Mouse (Mus musculus) thymus, postnatal 25 days (tissue): Measurements from ENCODE around the gene Ren1.
"Not testable (repeated sequence)": the region's sequence is repeated elsewhere in the genome, so short reads cannot be mapped to it uniquely, and the experiment has no call there.

Experiments used
- DNase-seq: peaks from one replicate; pipeline ENCODE4 v3.0.0; 2022

Ren1 gene

DNA sequence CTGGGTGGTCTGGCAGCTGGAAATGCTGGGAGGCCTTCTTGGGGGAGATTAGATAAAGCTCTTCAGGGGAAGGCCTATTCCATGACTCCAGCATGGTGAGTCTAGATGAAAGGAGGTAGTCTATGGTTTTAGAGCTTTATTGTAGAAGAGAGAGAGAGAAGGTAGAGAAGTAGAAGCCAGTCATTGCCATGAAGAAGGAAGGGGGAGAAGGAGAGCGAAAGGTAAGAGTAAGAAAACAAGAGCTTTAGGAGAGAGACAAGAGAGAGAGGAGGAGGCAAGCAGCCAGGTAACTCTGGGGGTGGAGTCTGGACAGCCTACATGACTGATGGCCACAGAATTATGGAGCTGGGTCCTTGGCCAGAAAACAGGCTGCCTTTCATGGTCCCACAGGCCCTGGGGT lies at the start of gene Ren1:
Gene Ren1, plus strand, starts transcription at position 301 of the 400 bp plus-strand sequence.
- DNase-seq, result no peak

DNA sequence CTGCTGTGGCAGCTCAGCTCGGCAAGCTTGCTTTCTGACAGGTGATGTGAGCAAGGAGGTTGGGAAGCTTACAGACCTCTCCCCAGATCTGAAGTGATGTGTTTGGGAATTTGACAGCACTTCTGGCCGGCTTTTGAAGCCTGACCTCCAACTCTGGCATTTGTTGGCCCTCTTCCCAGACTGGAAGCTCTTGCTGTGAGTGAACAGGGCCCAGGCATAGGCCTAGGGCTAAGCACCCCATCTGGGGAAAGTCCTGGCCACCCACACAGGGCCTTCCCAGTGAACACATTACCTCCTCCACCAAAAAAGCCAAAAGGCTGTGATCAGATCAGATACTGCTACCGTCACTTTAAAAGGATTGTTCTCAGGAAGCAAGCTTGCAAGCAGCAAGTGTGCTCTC lies 47.8 kb upstream of the Ren1 start:
- no peak for DNase-seq

DNA sequence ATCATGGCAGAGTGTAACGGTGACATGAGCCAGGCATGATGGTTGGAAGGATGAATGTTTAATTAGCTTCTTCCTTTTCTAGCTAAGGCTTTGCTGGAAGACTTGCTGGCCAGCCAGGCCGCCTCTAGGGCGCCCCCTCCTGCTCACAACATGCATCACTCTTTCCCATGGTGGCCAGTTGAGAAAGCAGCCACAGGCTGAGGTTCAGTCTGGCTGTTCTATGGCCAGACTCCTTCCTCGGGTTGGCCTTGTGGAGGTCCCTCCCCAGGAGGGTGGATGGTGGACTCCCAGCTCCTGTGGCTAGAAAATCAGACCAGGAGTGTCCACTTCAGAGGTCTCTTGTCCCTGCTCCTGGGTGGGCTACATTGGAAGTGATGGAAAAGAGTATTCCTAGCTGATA lies 43.5 kb upstream of the Ren1 start:
- DNase-seq, result peak; percentile 74

DNA sequence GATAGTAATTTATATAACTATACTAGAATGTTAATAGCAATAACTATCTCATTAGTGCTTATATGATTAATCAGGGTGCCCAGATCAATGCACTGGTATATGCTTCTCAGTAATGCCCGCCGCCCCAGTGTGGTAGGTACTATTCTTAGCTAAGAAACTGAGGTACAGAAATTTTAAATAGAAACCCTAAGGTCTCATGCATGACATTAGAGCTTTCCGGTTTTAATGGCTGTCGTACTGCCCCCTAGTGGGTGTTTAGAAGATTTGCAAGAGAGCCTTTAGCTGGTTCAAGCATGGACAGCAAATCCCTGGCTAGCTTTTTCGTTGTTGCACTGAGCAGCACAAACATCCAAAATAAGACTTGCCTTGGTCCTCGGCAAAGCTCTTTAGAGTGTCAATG lies 43.0 kb upstream of the Ren1 start:
- DNase-seq, result peak; percentile 39

DNA sequence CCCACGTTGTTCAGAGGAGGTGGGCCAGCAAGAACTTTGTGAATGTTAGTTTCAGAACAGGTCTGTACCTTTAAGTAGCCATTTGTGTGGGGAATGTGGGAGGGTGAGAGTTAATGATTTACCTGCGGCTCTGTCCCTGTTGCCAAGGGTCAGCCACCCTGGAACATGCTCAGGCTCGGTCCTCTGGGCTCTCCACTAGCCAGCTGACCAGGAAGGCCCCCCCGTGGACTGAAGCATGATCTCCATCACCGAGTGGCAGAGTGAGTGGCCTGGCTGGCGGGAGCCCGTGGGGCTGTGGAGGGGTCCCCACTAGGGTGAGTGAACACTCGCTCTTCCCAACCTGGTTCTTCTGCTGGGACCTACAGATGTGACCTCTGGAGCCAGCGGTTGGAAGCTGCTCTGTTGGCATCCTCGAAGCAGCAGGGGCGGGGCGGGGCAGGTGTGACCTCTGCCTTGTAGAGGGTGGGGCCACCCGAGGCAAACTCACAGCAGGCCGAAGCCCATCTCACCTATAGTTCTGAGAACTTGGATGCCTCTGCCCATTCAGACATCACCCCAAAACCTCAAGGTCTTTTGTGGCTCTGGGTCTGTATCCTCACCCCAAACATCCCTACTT lies 40.5 kb upstream of the Ren1 start, which contains the start of gene Golt1a:
Gene Golt1a, plus strand, starts transcription at position 149 of the 616 bp plus-strand sequence.
- DNase-seq, result no peak

DNA sequence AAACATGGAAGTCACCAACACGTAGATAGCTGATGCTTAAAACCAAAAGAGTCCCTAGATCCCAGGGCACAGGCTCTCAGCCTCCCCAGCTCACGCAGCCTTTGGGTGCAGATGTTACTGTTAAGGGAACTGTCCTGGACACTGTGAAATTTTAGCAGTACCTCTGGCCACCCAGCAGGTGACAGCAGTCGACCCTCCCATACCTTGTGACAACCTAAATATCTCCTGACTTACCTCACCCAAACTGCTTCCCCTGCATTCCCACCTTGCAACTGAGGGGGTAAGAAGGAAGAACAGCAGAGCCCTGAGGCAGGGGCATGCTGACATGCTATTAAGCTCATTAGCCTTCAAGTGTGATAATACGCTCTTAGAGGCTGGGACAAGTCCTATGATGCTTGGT lies 39.1 kb upstream of the Ren1 start:
- DNase-seq, result no peak

DNA sequence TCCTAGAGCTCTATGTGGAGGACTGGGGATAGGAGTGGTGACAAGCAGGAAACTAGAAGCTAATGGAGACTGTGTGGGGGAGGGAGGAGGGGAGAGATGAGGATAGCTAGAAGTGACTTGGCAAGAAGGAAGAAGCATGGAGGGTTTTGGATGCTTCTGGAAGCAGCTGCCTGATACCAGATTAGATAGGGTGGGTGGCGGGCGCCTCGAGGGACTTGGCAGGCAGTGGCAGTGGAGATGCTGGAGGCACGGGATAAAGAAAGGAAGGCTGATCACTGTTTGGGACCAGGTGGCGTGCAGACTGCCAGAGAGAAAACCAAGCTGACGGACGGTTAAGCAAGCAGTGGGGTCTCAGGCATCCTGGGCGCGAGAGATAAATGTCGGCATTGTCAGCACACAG lies 38.4 kb upstream of the Ren1 start:
- no peak for DNase-seq

DNA sequence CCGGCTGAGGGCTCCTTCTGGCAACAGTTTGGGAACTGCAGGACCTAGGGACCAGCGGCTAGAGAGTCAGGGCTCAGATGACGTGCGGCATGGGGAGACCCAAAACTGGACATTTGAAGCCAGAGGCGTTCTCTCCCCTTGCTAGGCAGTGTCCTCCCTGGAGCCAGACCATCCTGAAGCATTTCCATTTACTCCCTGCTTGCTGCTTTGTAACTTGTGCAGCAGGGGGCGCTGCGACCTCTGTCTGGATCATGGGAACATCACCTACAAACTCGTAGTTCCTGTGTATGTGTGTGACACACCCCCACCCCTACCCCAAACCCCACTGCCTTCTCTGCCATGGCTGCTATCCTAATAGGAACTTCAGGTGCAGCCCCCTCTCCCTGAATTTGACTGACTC lies 35.9 kb upstream of the Ren1 start:
- peak; percentile 58 for DNase-seq

DNA sequence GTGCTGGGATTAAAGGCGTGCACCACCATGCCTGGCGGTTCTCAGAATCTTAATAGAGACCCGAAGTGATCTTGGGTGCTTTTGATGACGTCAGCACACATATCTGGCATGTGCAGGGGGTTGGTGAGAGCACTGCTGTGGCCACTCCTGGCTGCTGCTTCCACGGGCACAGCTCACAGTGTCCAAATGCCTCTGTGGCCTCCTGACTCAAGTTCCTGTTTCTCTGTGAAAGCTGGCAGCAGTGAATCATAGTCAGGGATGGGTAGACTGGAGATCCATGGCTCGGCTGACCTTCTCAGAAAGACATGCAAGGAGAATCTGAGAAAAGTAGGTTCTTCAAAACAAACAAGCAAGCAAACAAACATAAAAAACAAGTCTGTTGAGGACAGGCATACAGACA lies 34.5 kb upstream of the Ren1 start:
- DNase-seq, result no peak

DNA sequence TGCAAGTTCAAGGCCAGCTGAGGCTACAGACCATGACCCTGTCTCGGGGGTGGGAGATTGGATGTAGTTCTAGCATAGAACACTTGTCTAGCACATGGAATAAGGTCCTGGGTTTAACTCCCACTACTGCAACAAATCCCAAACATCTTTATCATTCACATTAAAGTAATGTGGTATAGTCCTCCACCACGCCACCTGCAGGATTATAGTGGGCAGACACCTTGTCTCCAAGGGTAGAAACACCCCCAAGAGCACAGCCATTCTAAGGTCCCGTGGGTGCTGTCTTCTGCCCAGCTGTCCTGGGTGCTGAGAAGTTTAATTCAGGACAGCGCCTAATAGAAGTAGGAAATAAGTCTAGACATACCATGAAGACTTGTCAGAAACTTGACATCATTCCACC lies 33.7 kb upstream of the Ren1 start:
- no peak for DNase-seq

DNA sequence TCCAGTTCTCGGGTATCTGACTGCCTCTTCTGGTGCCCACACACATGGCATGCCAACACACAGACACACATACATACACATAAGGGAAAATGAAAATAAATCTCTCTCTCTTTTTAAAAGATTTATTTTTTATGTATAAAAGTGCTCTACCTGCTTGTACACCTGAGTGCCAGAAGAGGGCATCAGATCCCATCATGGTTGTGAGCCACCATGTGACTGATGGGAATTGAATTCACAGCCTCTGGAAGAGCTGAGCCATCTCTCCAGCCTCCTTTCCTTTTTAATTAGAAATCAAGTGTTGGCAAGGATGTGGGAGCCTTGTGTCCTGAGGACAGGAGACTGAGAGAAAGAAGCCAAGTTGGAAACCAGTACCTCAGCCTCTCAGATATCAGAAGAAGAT lies 33.2 kb upstream of the Ren1 start:
- DNase-seq, result no peak

DNA sequence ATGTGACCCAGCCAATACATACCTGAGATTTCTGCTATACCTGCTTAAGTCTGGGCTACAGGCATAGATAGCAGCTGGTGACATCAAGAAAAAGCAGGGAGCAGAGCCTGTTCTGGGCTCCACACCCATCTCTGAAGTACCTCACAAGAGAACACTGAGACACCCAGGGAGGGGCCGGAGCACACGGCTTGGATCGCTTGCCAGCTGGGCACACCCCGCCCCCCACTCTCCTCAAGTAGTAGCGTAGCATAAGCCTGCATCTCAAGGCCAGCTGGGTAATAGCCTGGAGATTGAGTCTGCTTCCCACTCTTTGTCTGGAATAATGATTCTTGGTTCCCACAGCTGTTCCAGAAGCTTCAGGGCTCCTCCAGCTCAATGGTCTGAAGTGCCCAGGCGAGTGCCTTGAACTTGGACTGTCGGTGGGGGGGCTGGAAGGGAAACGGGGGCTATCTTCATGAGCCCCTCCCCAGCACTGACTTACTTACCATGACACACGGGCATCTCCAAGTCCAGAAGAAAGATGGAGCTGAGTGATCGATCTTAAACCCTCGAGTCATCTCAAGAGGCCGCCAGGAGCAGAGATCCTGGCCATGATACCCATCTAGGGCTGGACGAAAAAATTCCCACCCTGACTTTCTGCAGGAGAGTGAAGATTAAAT lies 28.9 kb upstream of the Ren1 start, which contains the start of gene Kiss1:
Gene Kiss1, plus strand, starts transcription at position 609 of the 659 bp plus-strand sequence.
- no peak for DNase-seq

DNA sequence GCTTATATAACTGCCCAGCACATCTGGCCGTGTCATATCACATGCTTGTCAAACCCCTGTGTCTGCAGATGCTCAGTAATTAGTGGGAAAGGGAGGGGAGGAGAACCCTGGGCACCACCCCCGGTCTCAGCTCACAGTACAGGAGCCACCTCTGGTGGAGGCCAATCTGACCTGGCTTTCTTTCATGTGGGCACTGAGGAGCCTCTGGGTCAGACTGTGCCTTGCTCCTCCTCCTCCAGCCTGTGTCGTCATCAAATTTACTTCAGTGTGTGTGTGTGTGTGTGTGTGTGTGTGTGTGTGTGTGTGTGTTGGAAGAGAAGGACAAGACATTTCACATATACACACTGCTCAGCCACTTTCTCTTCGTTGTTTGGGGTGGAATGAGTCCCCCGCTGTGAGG lies 27.0 kb upstream of the Ren1 start:
- DNase-seq, result no peak

DNA sequence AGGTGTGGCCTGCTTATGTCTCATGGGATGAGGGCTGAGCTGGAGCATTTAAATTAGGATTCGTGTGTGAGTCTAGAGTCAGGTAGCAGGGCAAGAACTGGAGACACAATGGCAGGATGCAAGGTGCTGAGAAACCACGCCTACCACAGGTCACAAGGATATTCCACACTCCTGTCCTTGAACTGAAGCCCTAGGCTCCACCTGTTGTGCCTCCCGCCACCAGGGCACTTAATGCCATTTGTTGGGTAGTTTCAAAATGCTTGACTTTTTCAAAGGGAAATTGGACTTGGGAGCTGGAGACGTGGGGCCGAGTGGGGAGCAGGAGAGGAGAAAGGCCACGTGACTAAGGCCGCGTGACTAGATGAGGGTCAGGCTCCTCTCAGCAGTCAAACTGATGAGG lies 24.4 kb upstream of the Ren1 start:
- no peak for DNase-seq

DNA sequence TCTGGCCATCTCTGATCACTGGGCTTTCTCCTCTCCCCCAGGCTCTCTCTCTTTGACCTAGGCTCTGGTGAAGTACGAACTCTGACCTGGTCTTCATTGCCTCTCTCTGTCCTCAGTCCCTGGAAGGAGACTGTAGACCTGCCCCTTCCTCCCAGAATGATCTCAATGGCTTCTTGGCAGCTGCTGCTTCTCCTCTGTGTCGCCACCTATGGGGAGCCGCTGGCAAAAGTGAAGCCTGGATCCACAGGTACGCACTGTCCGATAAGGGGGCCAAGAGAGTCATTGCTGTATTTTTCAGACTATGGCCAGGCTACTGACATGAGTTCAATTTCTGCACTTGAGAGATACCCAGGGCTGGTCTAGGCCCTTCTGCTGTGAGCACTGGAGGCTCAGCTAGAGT lies 23.2 kb upstream of the Ren1 start:
- DNase-seq, result no peak

DNA sequence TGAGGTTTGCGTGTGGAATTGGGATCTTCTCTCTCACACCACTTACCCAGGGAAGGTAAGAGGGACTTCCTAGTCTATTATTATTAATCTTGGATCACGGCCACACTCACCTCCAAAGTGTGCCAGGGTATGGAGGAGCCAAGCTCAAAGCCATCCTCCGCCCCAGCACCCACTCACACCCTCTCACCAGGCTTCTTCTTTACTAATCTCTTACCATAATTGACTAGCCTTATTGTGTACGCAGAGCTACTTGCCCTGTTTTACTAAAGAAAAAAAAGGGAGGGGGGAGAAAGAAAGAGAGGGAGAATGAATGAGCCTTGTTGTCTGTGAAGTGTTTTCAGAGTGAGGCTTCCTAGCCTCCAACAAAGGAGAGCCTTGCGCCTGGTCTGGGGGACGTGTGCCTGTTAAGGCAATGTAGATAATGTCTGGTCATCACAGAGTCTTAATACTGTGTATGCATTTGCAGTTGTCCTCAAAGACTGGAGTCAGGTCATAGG lies 22.0 kb upstream of the Ren1 start:
- no peak for DNase-seq

DNA sequence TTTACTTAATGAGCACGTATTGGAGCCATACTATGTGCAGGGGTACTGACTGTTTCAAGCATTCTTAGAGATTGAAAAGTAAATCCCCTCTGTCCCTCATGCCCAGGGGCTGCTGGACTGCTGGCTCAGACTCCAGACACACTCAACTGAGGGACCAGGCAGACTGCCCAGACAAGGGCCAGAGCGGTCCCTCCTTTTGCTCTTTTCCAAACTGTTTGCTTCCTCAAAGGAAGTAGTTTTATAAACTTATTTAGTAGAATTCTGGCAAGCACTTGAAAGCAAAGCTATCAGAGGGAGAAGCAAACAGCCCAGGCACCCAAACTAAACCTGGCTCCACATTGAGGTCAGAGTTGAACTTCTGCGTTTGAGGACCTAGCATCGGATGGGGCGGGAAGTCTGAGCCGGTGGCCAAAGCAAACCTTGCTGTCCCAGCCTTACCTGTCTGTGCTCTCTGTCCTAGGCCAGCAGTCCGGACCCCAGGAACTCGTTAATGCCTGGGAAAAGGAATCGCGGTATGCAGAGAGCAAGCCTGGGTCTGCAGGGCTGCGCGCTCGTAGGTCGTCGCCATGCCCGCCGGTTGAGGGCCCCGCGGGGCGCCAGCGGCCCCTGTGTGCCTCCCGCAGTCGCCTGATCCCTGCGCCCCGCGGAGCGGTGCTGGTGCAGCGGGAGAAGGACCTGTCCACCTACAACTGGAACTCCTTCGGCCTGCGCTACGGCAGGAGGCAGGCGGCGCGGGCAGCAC lies 21.2 kb upstream of the Ren1 start:
- no peak for DNase-seq

DNA sequence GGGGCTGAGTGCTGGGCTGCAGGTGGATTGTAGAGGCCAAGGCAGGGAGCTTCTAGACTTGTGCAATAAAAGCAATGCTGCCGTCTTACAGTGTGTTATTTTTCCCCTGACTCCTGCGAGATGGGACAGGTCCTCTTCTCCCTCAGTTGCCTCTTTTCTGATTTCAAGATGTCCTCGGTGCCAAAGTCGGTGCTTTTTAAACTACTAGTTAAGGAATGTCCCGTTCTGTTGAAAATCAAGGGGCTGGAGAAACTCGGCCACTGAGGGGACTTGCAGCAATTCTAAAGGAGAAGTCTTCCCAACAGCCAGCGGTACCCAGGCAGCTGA lies 20.7 kb upstream of the Ren1 start:
- DNase-seq, result no peak

DNA sequence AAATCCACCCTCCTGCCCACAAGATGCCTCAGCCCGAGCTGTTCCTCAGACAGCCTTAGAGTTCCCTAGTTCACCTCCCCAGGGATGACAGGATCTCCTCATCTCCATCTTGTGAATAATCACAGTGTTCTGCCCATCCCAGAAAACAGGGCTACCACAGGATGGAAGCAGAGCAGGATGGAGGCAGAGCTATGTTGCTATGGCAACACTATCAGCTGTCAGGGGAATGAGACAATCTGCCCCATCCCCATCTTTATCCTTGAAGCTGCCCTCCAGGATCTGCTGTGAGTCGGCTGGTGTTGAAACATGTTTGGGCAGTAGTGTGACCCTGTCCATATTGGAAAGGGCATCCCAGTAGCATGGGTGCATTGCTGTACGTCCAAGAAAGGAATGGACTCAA lies 19.2 kb upstream of the Ren1 start:
- DNase-seq, result no peak

DNA sequence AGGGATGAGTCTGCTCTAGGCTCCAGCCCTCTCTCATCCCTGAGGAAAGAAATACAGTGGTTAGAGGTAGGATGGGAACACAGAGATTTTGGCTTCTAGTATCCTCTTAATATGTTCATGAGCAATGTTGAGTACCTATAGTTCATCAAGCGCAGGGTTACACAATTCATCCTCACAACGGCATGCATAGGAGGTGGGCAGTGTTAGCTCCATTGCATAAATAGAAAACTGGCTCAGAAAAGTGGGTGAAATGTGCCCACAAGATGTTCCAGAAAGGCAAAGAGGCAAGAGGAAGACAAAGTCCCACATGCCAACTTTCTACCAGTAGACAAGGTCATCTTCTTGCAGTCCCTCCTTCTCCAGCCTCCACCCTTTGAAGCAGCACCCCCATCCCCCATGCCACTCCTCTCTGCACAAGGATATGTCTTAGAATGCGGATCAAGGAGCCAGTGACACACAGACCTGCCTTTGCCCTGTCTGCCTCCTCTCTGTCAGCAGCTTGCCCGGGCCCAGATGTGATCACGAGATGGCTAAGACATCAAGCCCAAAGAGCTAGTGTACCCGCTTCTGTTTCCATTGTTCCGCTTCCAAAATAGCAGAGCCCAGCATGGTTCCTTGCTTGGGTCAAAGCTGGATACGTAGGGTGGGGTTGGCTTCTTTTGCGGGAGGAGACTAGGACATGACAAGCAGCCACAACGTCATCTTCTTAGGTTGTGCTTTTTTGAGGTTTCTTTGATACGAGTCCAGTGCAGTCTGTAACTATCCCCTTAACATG lies 17.5 kb upstream of the Ren1 start:
- no peak for DNase-seq

DNA sequence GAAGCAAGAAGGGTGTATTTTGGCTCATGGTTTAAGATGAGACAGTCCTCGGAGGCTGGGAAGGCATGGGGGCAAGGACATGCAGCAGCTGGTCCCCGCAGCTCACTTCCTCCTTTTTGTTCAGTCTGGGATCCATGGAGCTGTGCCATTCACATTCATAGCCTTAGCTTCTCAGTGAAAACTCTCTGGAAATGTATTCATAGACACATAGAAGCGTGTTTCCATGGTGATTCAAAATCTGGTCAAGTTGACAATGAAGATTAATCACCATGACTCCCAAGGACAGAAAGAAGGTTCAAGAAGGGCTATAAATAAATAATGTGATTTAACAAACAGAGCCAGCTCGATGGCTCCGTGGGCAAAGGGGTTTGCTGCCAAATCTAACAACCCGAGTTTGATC lies 16.4 kb upstream of the Ren1 start:
- no peak for DNase-seq

DNA sequence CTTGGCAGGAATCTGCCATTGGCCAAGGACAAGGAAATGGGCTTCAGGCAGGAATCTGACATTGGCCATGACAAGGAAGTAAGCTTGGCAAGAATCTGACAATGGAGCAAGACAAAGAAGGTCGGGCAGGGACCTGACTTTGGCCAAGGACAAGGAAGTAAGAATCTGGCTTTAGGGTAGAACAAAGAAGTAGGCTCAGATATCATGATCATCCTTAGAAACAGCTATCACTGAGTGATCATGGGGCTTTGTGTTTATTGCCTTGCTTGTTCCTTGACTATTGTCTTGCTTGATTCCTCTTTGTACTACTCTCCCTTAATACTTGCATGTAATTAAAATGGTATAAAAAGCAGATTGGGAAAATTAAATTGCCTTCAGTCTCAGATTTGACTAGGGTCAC lies 9.9 kb upstream of the Ren1 start:
- DNase-seq, result not testable (repeated sequence)

DNA sequence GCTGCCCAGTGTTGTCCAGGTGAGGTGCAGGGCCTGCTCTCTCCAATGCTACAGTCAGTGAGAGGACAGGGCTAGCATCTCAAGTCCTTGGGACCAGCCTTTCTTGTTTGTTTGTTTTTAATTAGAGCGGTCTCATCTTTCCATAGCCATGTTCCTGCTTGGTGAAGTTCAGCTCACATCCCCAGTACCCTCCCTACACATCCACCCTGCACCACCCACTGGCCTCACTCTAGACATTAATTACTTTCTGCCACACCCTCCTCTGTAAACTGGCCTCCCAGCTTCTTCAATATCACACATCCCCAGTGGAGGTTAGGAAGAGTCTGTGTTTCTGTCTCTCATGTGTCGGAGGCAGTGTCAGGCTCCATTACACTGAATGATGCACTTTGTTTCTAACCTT lies 6.0 kb upstream of the Ren1 start:
- no peak for DNase-seq
